Mouse (Mus musculus): ENCODE data around the gene Spen. TPM values are rescaled to one million over a fixed set of nuclear protein-coding genes. Genes with fewer than 3 reads are reported as not detected.

The Spen gene
- total RNA-seq, 4 experiments from 2014 or later, result 59.2 to 67.9 (median 66.9) TPM

GRCm38 (mm10) chr4:141451916-141452450 is 86.4 kb downstream of the Spen start:
- DNase-seq (ENCODE audit: low spot score in 2 of 2), result no peak

- no peak for DNase-seq (ENCODE audit: low spot score in 2 of 2)
Measured at GRCm38 (mm10) chr4:141451251-141451650, 87.1 kb downstream of the Spen start.

GRCm38 (mm10) chr4:141446211-141446610 is 92.2 kb downstream of the Spen start:
- DNase-seq (ENCODE audit: low spot score in 2 of 2), result no peak

- no peak for DNase-seq (ENCODE audit: low spot score in 2 of 2)
Measured at GRCm38 (mm10) chr4:141445328-141445720, 93.1 kb downstream of the Spen start.

GRCm38 (mm10) chr4:141444451-141445327 is 93.7 kb downstream of the Spen start, which contains the start of gene Zbtb17:
TSS of gene Zbtb17 (plus strand) at chr4:141444654.
- peak; percentile 76 to 85 for DNase-seq (ENCODE audit: low spot score in 2 of 2)

- DNase-seq (ENCODE audit: low spot score in 2 of 2), result no peak
Measured at GRCm38 (mm10) chr4:141443641-141444429, 94.6 kb downstream of the Spen start.

GRCm38 (mm10) chr4:141440877-141441276 is 97.5 kb downstream of the Spen start:
- no peak for DNase-seq (ENCODE audit: low spot score in 2 of 2)

- DNase-seq (ENCODE audit: low spot score in 2 of 2), result no peak
Measured at GRCm38 (mm10) chr4:141439083-141439803, 99.2 kb downstream of the Spen start.

- DNase-seq (ENCODE audit: low spot score in 2 of 2), result no peak
Measured at GRCm38 (mm10) chr4:141435974-141436373, 102.4 kb downstream of the Spen start, which contains the start of gene Srarp. TSS of gene Srarp (minus strand) at chr4:141436105.

GRCm38 (mm10) chr4:141433191-141433590 is 105.2 kb downstream of the Spen start:
- DNase-seq (ENCODE audit: low spot score in 2 of 2), result no peak

GRCm38 (mm10) chr4:141432666-141433065 is 105.7 kb downstream of the Spen start:
- DNase-seq (ENCODE audit: low spot score in 2 of 2), result no peak

GRCm38 (mm10) chr4:141430997-141431396 is 107.4 kb downstream of the Spen start:
- DNase-seq (ENCODE audit: low spot score in 2 of 2), result peak in 1 of 2 experiments; percentile 53

- DNase-seq (ENCODE audit: low spot score in 2 of 2), result no peak
Measured at GRCm38 (mm10) chr4:141429847-141430246, 108.5 kb downstream of the Spen start.

- no peak for DNase-seq (ENCODE audit: low spot score in 2 of 2)
Measured at GRCm38 (mm10) chr4:141429381-141429780, 109.0 kb downstream of the Spen start.

- no peak for DNase-seq (ENCODE audit: low spot score in 2 of 2)
Measured at GRCm38 (mm10) chr4:141427921-141428320, 110.5 kb downstream of the Spen start.

GRCm38 (mm10) chr4:141426796-141427745 is 111.3 kb downstream of the Spen start:
- DNase-seq (ENCODE audit: low spot score in 2 of 2), result no peak

- DNase-seq (ENCODE audit: low spot score in 2 of 2), result peak; percentile 59 to 61
Measured at GRCm38 (mm10) chr4:141425484-141426479, 112.6 kb downstream of the Spen start.

- DNase-seq (ENCODE audit: low spot score in 2 of 2), result no peak
Measured at GRCm38 (mm10) chr4:141423691-141424431, 114.5 kb downstream of the Spen start.

Data from layer of hippocampus, adult 8-10 months (tissue).